Mouse (Mus musculus): ENCODE data around the gene Amhr2.

Amhr2 gene

DNA sequence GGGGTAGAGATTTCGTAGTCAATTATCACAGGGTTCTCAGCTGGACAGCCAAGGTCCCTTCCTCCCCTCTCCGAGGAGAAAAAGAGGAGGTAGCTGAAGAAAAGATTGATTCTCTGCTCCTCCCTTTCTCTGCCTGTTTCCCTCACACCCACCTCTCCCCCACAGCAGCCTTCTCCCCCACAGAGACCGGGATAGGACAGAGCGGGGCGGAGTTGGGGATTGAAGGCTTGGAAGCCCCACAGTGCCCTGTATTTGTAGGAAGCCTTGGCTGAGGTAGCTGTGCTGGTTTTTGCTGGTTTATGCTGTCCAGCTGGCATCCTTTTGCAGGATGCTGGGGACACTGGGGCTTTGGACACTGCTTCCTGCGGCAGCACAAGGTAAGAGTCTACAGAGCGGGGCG lies at the start of gene Amhr2:
TSS of gene Amhr2 (plus strand) at position 222 of the 400 bp plus-strand sequence.
- DNase-seq = no peak

DNA sequence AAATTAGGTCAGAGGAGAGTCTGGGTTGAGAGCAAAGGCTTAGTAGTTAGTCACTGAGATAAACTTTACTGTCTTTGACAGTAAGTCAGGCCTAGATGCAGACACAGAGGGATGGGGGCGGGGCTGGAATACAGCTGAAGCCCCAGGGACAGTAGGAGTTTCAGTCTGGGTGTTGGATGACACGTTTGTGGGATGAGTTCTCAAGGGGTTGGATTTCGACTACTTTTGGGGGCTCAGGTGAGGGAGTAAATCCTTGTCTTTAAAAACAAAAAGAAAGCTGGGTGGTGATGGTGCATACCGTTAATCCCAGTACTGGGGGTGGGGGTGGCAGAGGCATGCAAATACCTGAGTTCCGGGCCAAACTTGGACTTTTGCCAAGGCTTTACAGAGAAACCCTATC lies 46.5 kb upstream of the Amhr2 start:
- peak in 1 of 2 experiments; percentile 43 for DNase-seq

DNA sequence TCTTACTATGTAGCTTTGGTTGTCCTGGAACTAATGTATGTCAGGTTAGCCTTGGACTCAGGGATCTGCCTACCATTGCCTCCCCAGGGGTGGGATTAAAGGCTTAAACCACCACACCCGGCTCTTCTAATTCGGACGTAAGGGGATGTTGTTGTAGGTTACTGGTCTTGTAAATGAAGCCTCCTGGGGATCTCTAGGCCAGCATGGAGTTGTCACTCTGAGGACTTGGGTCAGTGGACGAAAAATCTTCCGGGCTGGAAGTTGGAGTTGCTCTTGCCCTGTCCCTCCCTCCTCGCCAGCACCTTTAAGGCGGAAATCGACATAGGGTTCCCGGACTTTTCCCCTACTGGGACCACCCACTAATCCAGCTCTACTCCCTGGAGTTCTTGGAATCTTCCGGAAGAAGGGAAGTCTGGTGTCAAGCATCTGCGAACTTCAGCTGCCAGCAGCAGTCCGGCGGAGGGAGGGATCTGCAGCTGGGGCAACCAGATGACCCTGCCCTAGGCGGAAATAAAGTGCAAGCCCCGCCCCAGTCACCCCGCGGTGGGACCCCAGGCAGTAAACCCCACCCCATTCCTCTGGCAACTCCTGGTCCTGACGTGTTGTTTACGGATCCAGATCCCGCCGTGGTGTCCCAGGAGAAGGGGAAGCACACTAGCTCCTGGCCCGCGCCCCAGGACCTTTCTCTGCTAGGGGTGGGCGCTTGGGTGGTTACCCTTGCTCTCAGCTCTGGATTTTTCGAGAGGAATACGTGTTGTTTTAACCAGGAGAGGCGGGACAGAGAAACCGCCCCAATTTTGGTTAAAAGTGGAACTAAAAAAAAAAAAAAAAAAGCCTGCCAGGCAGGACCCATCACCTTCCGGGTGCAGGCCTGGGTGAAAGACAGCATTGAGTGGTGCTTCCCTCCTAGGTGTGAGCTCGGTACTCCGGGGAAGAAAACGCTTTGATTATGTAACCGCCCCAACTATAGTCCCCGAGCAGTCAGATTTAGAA lies 45.6 kb upstream of the Amhr2 start:
- DNase-seq = peak; percentile 94 to 98

DNA sequence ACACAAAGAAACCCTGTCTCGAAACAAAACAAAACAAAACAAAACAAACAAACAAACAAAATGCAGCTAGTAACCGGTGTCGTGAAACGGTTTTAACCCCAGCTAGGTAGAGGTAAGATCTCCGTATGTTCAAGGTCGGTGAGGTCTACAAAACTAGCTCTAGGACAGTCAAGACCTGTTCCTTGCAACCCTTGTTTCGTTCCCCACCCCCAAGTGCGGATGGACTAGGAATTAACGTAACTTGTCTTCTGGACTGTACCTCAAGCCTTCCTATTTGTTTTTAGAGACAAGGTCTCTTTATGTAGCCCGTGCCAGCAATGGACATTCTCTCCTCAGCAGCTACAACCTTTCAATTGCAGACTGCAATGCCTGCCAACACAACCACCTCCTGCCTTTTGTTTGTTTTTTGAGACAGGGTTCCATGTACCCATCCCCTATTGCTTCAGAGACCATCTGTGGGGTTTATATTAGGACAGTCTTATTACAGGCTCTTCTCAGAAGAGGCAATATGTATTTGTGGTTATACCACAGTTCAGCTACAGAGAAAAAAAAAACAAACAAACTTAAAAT lies 44.6 kb upstream of the Amhr2 start:
- no peak for DNase-seq

DNA sequence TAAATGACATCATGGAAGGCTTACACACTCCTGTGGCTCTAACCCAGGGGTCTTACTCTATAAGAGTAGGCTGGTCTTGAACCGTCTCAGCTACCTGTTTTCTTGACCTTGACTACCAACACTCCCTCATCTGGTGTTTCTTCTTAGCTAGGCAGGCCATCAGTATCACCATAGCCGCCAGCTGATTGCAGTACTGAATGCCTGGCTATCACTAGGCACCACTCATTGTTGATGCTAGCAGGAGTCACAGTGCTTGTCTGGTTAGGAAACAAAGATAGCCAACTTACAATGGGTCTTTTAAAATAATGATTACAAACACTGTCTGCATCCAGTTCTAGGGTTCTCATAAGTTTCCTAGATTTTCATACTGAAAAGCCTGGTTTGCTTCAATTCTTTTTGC lies 43.9 kb upstream of the Amhr2 start:
- DNase-seq = no peak

DNA sequence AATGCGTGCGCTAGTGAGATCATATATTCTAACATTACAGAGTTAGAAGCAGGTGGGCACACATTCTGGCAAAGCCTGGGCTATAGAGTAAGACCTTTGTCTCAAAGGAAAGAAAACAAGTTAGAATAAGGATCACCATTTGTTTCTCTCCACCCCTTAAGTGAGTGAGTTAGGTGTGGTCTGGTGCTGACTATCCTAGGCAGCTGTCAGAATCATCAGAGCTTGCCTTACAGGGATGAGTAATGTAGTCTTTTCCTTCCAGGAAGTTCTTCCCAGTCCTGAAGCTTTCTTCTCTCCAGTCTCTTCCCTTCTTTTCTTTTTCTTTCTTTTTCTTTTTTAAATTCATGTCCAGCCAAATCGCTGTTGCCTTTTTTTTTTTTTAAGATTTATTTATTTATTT lies 43.0 kb upstream of the Amhr2 start:
- no peak for DNase-seq

DNA sequence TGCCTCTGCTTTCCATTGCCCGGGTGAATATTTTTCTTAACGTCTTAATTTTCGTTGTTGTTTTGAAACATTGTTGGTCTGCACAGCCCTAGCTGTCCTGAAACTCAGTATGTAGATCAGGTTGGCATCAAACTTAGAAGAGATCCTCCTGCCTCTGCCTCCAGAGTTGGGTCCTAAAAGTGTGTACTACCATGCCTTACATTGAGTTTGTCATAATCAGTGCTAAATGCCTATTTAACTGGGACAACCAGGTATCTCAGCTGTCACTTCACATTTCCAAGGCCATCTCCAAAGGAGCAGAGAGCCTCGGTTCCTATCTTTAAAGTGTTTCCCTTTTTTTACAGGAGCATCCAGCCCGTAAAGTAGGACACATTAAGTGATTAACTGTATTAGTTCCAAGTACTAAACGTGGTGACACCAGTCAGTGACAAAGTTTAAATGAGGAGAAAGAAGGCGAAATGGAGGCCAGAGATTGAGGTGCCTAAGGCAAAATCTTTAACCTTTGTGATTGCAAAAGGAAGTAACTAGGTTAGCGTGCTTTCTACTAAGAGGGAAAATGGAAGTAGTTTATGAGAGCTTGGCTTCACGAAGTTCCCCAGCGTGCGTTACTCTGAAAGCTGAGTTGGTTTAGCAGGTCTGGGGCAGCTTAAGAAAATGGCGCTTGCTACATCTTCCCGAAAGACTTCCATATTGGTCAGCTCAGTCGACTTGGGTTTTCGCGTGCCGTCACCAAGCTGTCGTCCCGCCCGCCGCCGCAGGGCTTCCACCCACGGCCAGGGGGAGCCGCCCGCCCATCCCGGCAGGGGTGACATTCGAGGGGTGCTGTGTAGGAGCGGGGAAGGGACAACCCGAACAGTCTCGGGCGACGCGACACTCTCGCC lies 40.3 kb upstream of the Amhr2 start:
- DNase-seq = no peak

DNA sequence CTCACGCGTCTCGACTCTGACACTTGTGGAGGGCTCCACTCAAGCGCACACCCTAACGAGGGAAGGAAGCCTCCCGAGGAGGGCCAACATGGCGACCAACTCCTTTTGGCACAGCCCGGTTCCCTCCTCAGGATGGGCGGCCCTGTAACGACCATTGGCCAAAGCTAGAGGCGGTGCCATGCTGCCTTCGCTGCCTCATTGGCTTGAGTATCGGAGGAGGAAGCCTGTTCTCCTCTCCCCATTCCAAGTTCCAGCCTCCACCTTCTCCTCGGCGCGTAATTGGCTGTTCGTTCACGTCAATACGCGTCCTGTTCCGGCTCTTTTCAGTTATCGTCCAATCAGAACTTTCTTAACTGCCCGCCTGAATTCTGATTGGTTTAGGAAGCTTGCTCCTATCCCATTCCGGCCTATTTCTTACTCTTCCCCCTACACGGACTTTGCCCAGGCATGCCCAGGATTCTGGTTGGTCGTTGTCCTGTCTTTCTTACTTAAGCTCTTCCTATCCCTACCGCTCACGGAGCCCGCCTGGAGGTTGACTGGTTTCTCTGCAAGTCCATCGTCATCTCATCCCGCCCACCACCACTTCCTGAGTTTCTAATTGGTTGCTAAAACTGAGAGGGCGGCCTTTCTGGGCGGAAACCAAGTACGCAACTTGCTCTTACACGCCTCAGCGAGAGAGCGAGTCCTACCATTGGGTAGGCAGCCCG lies 39.5 kb upstream of the Amhr2 start, which contains the start of gene Sp1:
TSS of gene Sp1 (plus strand) at position 655 of the 707 bp plus-strand sequence.
- peak; percentile 98 to 100 for DNase-seq

DNA sequence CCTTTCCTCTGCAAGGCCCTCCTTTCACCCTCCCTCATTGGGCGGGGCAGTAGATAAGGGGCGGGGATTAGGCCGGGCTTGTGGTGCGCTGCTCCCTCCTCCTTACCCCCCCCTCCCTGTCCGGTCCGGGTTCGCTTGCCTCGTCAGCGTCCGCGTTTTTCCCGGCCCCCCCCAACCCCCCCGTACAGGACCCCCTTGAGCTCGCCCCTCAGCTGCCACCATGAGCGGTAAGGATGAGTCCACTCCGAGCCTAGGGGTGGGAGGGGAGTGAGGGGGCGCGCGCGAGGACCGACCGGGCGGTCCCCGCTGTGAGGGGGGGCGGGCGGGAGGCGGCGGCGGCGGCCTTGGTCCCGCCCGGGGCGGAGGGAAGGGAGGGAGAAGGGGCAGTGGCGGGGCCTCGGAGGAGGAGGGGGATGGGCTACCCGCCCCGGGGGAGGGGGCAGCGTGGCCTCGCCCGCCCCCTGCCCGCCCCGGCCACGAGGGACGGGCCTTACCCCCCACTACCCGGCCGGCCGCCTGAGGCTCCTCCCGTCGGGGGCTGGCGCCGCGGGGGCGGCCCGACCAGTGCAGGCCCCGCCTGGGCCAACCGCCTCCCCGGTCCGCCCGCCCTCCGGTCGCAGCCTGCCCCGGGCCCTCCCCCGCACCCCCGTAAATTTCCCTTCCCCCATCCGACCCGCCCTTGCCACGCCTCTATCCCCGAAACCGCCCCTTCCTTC lies 38.8 kb upstream of the Amhr2 start:
- DNase-seq = peak; percentile 86 to 97

DNA sequence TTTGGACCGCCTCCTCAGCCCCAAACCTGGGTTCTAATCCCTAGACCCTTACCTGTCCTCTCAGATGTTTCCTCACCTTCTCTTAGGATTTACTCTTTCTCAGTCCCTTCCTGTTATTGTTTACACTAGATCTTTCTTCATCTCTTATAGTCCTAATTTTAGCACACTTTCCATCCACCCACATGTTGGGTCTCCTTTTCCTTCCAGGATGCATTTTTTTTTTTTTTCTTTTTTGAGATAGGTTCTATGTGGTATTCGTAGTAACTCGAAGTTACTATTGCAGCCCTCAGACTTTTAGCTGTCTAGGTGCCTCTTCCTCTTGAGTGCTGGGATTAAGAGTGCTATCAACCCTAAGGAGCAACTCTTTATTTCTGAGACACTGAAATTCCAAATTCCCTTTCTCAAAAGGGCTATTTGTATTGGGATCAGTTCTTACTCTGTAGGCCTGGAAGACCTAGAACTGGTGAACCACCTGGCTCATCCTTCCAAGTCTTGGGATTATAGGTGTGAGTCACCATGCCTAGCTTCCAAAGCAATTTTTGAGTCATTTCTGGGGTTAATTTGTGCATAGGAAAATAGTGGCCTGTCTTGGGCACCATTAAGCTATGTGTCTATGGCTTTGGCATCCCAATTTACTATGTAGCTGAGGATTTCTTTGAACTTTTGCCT lies 38.1 kb upstream of the Amhr2 start:
- DNase-seq = no peak

DNA sequence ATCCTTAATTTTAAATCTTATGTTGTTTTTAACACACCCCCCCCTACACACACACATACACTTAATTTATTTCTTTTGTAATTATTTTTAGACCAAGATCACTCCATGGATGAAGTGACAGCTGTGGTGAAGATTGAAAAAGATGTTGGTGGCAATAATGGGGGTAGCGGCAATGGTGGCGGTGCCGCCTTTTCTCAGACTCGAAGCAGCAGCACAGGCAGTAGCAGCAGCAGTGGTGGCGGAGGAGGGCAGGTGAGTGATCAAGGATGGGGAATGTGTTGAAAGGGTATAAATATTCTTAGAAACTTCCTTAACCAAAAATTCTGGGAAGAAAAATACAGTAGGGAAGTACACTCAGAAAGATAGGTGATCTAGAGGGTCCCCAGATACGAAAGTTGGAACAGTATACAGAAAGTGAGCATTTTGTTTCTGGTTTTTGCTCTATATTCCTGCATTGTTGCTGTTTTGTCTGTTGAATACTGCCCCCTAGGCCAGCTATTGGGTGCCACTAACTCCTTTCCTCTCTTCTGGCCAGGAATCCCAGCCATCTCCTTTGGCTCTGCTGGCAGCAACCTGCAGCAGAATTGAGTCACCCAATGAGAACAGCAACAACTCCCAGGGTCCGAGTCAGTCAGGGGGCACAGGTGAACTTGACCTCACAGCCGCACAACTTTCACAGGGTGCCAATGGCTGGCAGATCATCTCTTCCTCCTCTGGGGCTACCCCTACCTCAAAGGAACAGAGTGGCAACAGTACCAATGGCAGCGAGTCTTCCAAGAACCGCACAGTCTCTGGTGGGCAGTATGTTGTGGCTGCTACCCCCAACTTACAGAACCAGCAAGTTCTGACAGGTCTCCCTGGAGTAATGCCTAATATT lies 37.2 kb upstream of the Amhr2 start:
- DNase-seq = no peak

DNA sequence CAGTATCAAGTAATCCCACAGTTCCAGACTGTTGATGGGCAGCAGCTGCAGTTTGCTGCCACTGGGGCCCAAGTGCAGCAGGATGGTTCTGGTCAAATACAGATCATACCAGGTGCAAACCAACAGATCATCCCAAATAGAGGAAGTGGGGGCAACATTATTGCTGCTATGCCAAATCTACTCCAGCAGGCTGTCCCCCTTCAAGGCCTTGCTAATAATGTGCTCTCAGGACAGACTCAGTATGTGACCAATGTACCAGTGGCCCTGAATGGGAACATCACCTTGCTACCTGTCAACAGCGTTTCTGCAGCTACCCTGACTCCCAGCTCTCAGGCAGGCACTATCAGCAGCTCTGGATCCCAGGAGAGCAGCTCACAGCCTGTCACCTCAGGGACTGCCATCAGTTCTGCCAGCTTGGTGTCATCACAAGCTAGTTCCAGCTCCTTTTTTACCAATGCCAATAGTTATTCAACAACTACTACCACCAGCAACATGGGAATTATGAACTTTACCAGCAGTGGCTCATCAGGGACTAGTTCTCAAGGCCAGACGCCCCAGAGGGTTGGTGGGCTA lies 36.5 kb upstream of the Amhr2 start:
- no peak for DNase-seq

DNA sequence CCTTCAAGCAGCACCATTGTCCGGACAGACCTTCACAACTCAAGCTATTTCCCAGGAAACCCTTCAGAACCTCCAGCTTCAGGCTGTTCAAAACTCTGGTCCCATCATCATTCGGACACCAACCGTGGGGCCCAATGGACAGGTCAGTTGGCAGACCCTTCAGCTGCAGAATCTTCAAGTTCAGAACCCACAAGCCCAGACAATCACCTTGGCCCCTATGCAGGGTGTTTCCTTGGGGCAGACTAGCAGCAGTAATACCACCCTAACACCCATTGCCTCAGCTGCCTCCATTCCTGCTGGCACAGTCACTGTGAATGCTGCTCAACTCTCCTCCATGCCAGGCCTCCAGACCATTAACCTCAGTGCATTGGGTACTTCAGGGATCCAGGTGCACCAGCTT lies 35.9 kb upstream of the Amhr2 start:
- no peak for DNase-seq

DNA sequence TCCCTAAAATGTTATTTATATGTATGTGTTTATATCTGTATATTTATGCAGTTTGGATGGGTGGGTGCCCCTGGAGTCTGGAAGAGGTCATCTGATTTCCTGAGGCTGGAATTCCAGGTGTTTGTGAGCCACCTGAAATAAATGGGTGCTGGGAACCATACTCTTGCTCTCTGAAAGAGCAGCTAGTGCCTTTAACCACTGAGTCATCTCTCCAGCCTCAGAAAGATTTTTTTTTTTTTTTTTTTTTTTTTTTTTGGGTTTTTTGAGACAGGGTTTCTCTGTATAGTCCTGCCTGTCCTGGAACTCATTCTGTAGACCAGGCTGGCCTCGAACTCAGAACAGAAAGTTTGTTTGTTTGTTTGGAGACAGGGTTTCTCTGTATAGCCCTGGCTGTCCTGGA lies 34.1 kb upstream of the Amhr2 start:
- peak in 1 of 2 experiments; percentile 0 for DNase-seq

DNA sequence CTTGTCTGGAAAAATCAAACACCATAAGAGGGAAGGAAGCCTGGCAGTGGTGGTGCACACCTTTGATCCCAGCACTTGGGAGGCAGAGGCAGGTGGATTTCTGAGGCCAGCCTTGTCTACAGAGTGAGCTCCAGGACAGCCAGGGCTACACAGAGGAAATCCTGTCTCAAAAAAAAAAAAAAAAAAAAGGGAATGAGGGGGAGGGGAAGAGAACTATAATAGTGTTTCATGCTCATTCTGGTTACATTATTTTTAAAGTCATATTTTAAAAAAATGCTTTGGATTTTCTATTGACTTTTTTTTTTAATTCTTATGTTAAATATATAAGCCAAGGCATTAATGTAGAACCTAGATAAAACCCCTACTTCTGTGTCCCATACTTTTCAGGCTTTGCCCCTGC lies 31.5 kb upstream of the Amhr2 start:
- peak in 1 of 2 experiments; percentile 4 for DNase-seq

DNA sequence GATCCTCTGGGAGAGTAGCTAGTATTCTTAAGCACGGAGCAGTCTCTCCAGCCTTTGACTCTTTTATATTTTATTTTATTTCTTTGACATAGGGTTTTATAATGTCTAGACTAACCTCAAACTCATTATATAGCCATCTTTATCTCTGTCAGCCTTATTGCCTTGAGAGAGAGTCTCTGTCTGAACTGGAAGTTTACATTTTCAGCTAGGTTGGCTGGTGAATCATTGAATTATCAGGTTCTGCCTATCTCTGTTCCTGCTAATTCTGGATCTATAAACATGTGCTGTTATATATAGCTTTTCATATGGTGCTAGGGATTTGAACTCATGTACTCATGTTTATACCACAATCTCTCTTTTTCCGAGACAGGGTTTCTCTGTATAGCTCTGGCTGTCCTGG lies 27.6 kb upstream of the Amhr2 start:
- no peak for DNase-seq

DNA sequence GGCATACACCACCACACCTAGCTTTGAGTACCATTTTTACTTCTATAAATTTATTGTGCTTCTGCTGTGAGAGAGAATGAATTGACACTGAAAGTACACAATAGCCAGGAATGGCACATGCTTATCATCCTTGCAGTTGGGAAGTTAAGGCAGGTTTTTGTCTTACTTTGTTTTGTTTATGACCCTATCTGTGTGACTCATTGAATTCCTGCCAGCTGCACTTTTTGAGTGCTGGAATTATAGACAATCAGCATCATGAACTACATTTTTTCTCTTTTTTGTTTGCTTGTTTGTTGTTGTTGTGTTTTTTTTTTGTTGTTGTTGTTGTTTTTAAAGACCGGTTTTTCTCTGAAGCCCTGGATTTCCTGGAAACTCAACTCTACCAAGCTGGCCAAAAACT lies 24.2 kb upstream of the Amhr2 start:
- peak in 1 of 2 experiments; percentile 5 for DNase-seq

DNA sequence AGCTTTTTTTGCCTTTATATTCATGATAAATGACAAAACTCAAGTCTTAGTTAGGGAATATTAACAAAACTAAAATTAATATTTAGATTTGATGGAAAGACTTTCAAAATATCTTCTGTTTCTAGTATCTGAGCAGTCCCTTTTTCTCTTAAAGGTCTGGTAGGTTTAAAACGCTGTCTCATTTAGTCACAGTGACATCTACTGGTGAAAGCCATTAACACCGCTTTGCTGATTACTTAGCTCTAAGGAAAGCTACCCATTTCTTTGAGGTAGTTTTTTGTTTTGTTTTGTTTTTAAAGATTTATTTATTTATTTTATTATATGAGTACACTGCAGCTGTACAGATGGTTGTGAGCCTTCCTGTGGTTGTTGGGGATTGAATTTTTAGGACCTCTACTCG lies 23.7 kb upstream of the Amhr2 start:
- peak; percentile 26 to 79 for DNase-seq

DNA sequence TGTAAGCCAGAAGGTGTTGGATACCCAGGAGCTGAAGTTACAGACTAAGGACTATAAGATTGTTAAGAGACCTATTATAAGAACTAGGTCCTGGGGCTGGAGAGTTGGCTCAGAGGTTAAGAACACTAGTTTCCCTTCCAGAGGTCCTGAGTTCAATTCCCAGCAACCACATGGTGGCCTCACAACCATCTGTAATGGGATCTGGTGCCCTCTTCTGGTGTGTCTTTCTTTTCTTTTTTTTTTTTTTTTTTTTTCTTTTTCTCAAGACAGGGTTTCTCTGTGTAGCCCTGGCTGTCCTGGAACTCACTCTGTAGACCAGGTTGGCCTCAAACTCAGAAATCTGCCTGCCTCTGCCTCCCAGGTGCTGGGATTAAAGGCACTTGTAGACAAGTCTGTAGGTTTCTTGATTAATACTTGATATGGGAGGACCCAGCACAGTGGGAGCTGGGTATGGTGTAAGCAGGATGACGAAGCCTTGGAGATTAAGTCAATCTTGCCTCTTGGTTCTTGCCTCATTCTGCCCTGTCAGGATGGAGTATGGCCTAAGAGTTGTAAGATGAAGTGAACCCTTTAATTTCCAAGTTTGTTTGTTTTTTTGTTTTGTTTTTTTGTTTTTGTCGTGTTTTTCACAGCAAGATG lies 21.4 kb upstream of the Amhr2 start:
- DNase-seq = peak in 1 of 2 experiments; percentile 2

Data from kidney, postnatal 25 days (tissue).